Mouse (Mus musculus) kidney, adult 2 months (tissue): ENCODE measurements around the gene Ctdspl.

Experiments
- CTCF ChIP-seq: fragments of 200-500 bp; conservative IDR thresholded peaks from 2 replicates; pipeline ENCODE4 v1.5.1; 2011; ENCODE audit warnings: low read depth, mild to moderate bottlenecking, control low read depth, low read length, moderate library complexity, mixed read lengths; ENCODE audit not compliant: insufficient read depth, insufficient read length
- POLR2A ChIP-seq: fragments of 200-500 bp; IDR thresholded peaks from one replicate; pipeline ENCODE4 v1.6.1; 2011; ENCODE audit warnings: low read depth, low read length, control low read depth

DNA sequence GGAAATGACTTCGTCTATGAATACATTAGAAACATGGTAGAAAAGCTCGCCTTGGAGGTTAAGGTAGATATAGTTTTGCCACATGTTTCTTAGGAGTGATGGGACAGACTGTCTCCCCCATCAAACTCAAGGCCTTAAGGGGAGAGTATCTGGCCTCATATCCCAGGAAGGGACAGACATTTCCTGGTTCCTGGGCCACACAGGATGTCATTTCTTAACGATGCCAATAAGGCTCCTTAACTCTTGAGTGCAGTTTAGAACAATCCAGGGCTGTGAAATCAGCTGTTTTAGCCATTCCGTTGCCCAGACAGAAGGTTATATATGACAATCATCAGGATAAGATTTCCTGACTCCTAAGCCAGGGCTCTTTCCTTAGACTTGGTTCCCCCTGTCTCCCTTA lies 104.8 kb downstream of the Ctdspl start:
- TF ChIP-seq CTCF, result no peak
- TF ChIP-seq POLR2A, result no peak
